Mouse (Mus musculus): Measurements from ENCODE around the gene Itga7. TPM values are rescaled to one million over a fixed set of nuclear protein-coding genes. Genes with fewer than 3 reads are reported as not detected.
A peak's percentile ranks its signal among the peaks of the same experiment; 100 is the strongest.

The Itga7 gene
- polyA plus RNA-seq, 1 experiment = 96.2 TPM

GRCm38 (mm10) chr10:128940475-128941061 lies 7.0 kb downstream of the Itga7 start:
- 78% methylated on average over 10 of the region's 10 CpGs for WGBS
- no peaks in the 10 kb centered on the region for H3K27me3 ChIP-seq (ENCODE audit: control insufficient read depth, insufficient read depth, low read length)
- no peak for DNase-seq
- no peak for TF ChIP-seq POLR2A (IDR thresholded peaks at IDR 0.05; ENCODE audit: borderline replicate concordance, insufficient read depth, low read length)
- TF ChIP-seq CTCF (IDR thresholded peaks at IDR 0.05; ENCODE audit: borderline replicate concordance, insufficient read depth, low read depth, low read length) = no peak
- H3K27ac ChIP-seq (ENCODE audit: insufficient read depth, low read length) = no peak overlapping the region
- H3K4me1 ChIP-seq (ENCODE audit: control insufficient read depth, insufficient read depth, low read length) = peaks cover 21% of the 10 kb centered on the region
- no peak overlapping the region for H3K4me3 ChIP-seq (replicated peaks; ENCODE audit: insufficient read depth, low read depth, low read length)

- Histone ChIP-seq H3K4me1 (ENCODE audit: control insufficient read depth, insufficient read depth, low read length) (no peaks in the 10 kb centered on the region), H3K27ac (ENCODE audit: insufficient read depth, low read length) (no peak overlapping the region), H3K4me3 (replicated peaks; ENCODE audit: insufficient read depth, low read depth, low read length) (no peak overlapping the region), H3K27me3 (ENCODE audit: control insufficient read depth, insufficient read depth, low read length) (no peaks in the 10 kb centered on the region)
- 12% methylated on average over 3 of the region's 3 CpGs for WGBS
- peak; percentile 50 to 58 for DNase-seq
- TF ChIP-seq CTCF (IDR thresholded peaks at IDR 0.05; ENCODE audit: borderline replicate concordance, insufficient read depth, low read depth, low read length) = peak; percentile 76
- no peak for TF ChIP-seq POLR2A (IDR thresholded peaks at IDR 0.05; ENCODE audit: borderline replicate concordance, insufficient read depth, low read length)
Observed at GRCm38 (mm10) chr10:128945675-128946074, 12.1 kb downstream of the Itga7 start.

GRCm38 (mm10) chr10:128947496-128947895 lies 13.9 kb downstream of the Itga7 start:
- no peak for DNase-seq
- Histone ChIP-seq H3K27ac (ENCODE audit: insufficient read depth, low read length) (no peak overlapping the region), H3K27me3 (ENCODE audit: control insufficient read depth, insufficient read depth, low read length) (no peaks in the 10 kb centered on the region), H3K4me1 (ENCODE audit: control insufficient read depth, insufficient read depth, low read length) (no peaks in the 10 kb centered on the region), H3K4me3 (replicated peaks; ENCODE audit: insufficient read depth, low read depth, low read length) (no peak overlapping the region)
- no peak for TF ChIP-seq POLR2A (IDR thresholded peaks at IDR 0.05; ENCODE audit: borderline replicate concordance, insufficient read depth, low read length)
- no peak for TF ChIP-seq CTCF (IDR thresholded peaks at IDR 0.05; ENCODE audit: borderline replicate concordance, insufficient read depth, low read depth, low read length)
- WGBS = 96% methylated on average over 4 of the region's 4 CpGs

- 67% methylated on average over 16 of the region's 16 CpGs for WGBS
- Histone ChIP-seq H3K27me3 (ENCODE audit: control insufficient read depth, insufficient read depth, low read length) (no peaks in the 10 kb centered on the region), H3K4me1 (ENCODE audit: control insufficient read depth, insufficient read depth, low read length) (no peaks in the 10 kb centered on the region), H3K4me3 (replicated peaks; ENCODE audit: insufficient read depth, low read depth, low read length) (no peak overlapping the region), H3K27ac (ENCODE audit: insufficient read depth, low read length) (no peak overlapping the region)
- no peak for TF ChIP-seq POLR2A (IDR thresholded peaks at IDR 0.05; ENCODE audit: borderline replicate concordance, insufficient read depth, low read length)
- TF ChIP-seq CTCF (IDR thresholded peaks at IDR 0.05; ENCODE audit: borderline replicate concordance, insufficient read depth, low read depth, low read length) = no peak
- DNase-seq = no peak
Observed at GRCm38 (mm10) chr10:128950208-128950887, 16.7 kb downstream of the Itga7 start.

GRCm38 (mm10) chr10:128958340-128958739 lies 24.7 kb downstream of the Itga7 start:
- no peaks in the 10 kb centered on the region; the same call in 1 of the 2 replicates for H3K4me1 ChIP-seq (ENCODE audit: control insufficient read depth, insufficient read depth, low read length)
- no peak overlapping the region for H3K4me3 ChIP-seq (replicated peaks; ENCODE audit: insufficient read depth, low read depth, low read length)
- WGBS = 56% methylated on average over 10 of the region's 10 CpGs
- H3K27me3 ChIP-seq (ENCODE audit: control insufficient read depth, insufficient read depth, low read length) = no peaks in the 10 kb centered on the region
- H3K27ac ChIP-seq (ENCODE audit: insufficient read depth, low read length) = no peak overlapping the region
- no peak for TF ChIP-seq CTCF (IDR thresholded peaks at IDR 0.05; ENCODE audit: borderline replicate concordance, insufficient read depth, low read depth, low read length)
- TF ChIP-seq POLR2A (IDR thresholded peaks at IDR 0.05; ENCODE audit: borderline replicate concordance, insufficient read depth, low read length) = no peak
- DNase-seq = no peak

- H3K4me1 ChIP-seq (ENCODE audit: control insufficient read depth, insufficient read depth, low read length) = no peaks in the 10 kb centered on the region; the same call in 1 of the 2 replicates
- no peak overlapping the region for H3K27ac ChIP-seq (ENCODE audit: insufficient read depth, low read length)
- H3K4me3 ChIP-seq (replicated peaks; ENCODE audit: insufficient read depth, low read depth, low read length) = no peak overlapping the region
- H3K27me3 ChIP-seq (ENCODE audit: control insufficient read depth, insufficient read depth, low read length) = no peaks in the 10 kb centered on the region
- TF ChIP-seq POLR2A (IDR thresholded peaks at IDR 0.05; ENCODE audit: borderline replicate concordance, insufficient read depth, low read length) = no peak
- TF ChIP-seq CTCF (IDR thresholded peaks at IDR 0.05; ENCODE audit: borderline replicate concordance, insufficient read depth, low read depth, low read length) = no peak
- WGBS = 63% methylated on average over 4 of the region's 4 CpGs
- no peak for DNase-seq
Observed at GRCm38 (mm10) chr10:128960142-128960541, 26.5 kb downstream of the Itga7 start.

- WGBS = 79% methylated on average over 12 of the region's 12 CpGs
- H3K27me3 ChIP-seq (ENCODE audit: control insufficient read depth, insufficient read depth, low read length) = no peaks in the 10 kb centered on the region
- no peak for TF ChIP-seq CTCF (IDR thresholded peaks at IDR 0.05; ENCODE audit: borderline replicate concordance, insufficient read depth, low read depth, low read length)
- no peak for TF ChIP-seq POLR2A (IDR thresholded peaks at IDR 0.05; ENCODE audit: borderline replicate concordance, insufficient read depth, low read length)
- H3K4me1 ChIP-seq (ENCODE audit: control insufficient read depth, insufficient read depth, low read length) = no peaks in the 10 kb centered on the region; the same call in 1 of the 2 replicates
- DNase-seq = no peak
- no peak within 1 kb of the TSS for H3K27ac ChIP-seq (ENCODE audit: insufficient read depth, low read length)
- no peak within 1 kb of the TSS for H3K4me3 ChIP-seq (replicated peaks; ENCODE audit: insufficient read depth, low read depth, low read length)
Observed at GRCm38 (mm10) chr10:128960590-128961584, 27.3 kb downstream of the Itga7 start, which contains the start of gene Mettl7b. Mettl7b (minus strand) TSS chr10:128960988.
